ENCODE assay signal across 16 mouse cellular contexts in genomic region chr7:80855316-80855715, GRCm38 (mm10). TPM values are rescaled to one million over a fixed set of nuclear protein-coding genes. Genes with fewer than 3 reads are reported as not detected.
"Had no signal": no experiment of that assay in that cellular context is flagged by ENCODE, and none has a peak within 500 bp of the region (broad histone marks: within the 10 kb centered on the region; RNA-seq: fewer than 3 reads in every experiment).

No protein-coding gene starts in this region.

- H3K27ac ChIP-seq: limb, embryonic 12.5 days; liver, embryonic 13.5 days; lung, embryonic 15.5 days; macrophage; neural tube, embryonic 12.5 days had no signal

- H3K4me2 ChIP-seq: limb, embryonic 12.5 days; liver, embryonic 13.5 days; lung, embryonic 15.5 days; midbrain, embryonic 11.5 days; neural tube, embryonic 12.5 days had no signal

- H3K9ac ChIP-seq: limb, embryonic 12.5 days; liver, embryonic 13.5 days; liver, postnatal 0 days; lung, embryonic 15.5 days; neural tube, embryonic 12.5 days had no signal

- H3K4me3 ChIP-seq: limb, embryonic 12.5 days; liver, embryonic 13.5 days; lung, embryonic 15.5 days; megakaryocyte, embryonic 14.5 days; neural tube, embryonic 12.5 days had no signal

- H3K9me3 ChIP-seq: limb, embryonic 12.5 days; liver, embryonic 13.5 days; lung, embryonic 15.5 days; neural tube, embryonic 12.5 days had no signal

- ATAC-seq: liver, postnatal 0 days had no signal

- H3K27me3 ChIP-seq: limb, embryonic 12.5 days; liver, embryonic 13.5 days; lung, embryonic 15.5 days; megakaryocyte, embryonic 14.5 days; neural tube, embryonic 12.5 days had no signal

- H3K36me3 ChIP-seq: limb, embryonic 12.5 days; liver, embryonic 13.5 days; lung, embryonic 15.5 days; neural tube, embryonic 12.5 days had no signal

- DNase-seq: kidney, adult 18-20 months; kidney, postnatal 10 days; kidney, postnatal 4 days; liver; liver, embryonic 13.5 days; liver, postnatal 0 days; lung, postnatal 14 days; retina, postnatal 1 day; right cerebral cortex, postnatal 14 days; thymus, postnatal 4 days had no signal

- H3K4me1 ChIP-seq: limb, embryonic 12.5 days had no signal

RNA-seq across cellular contexts. Expression of gene Nmb, which starts 49.6 kb away (rescaled TPM):
- polyA plus RNA-seq: macrophage had no signal
